Mouse (Mus musculus): ENCODE measurements around the gene Rubcn. TPM values are rescaled to one million over a fixed set of nuclear protein-coding genes. Genes with fewer than 3 reads are reported as not detected.
A peak's percentile ranks its signal among the peaks of the same experiment; 100 is the strongest.
"Not testable (repeated sequence)": the region's sequence is repeated elsewhere in the genome, so short reads cannot be mapped to it uniquely, and the experiment has no call there.

The Rubcn gene
- polyA plus RNA-seq, 1 experiment from 2014 or later, result 22.8 TPM

GRCm38 (mm10) chr16:32896126-32896525 is 18.6 kb upstream of the Rubcn start:
- Histone ChIP-seq H3K27me3 (no peaks in the 10 kb centered on the region), H3K9me3 (replicated peaks) (no peaks in the 10 kb centered on the region), H3K9ac (no peak overlapping the region), H3K36me3 (peaks cover 67% of the 10 kb centered on the region), H3K4me3 (replicated peaks) (no peak overlapping the region), H3K4me1 (no peaks in the 10 kb centered on the region), H3K27ac (replicated peaks) (no peak overlapping the region), H3K4me2 (replicated peaks) (no peak overlapping the region)
- ATAC-seq (ENCODE audit: insufficient number of reproducible peaks, low FRiP score, low TSS enrichment, low read depth), result no peak

GRCm38 (mm10) chr16:32889881-32890280 is 12.3 kb upstream of the Rubcn start:
- Histone ChIP-seq H3K4me1 (no peaks in the 10 kb centered on the region), H3K4me2 (replicated peaks) (no peak overlapping the region), H3K36me3 (peaks cover 50% of the 10 kb centered on the region), H3K4me3 (replicated peaks) (no peak overlapping the region), H3K27me3 (no peaks in the 10 kb centered on the region), H3K27ac (replicated peaks) (no peak overlapping the region), H3K9me3 (replicated peaks) (no peaks in the 10 kb centered on the region), H3K9ac (no peak overlapping the region)
- WGBS, result 50% methylated on average over 2 of the region's 2 CpGs
- ATAC-seq (ENCODE audit: insufficient number of reproducible peaks, low FRiP score, low TSS enrichment, low read depth), result no peak

DNA sequence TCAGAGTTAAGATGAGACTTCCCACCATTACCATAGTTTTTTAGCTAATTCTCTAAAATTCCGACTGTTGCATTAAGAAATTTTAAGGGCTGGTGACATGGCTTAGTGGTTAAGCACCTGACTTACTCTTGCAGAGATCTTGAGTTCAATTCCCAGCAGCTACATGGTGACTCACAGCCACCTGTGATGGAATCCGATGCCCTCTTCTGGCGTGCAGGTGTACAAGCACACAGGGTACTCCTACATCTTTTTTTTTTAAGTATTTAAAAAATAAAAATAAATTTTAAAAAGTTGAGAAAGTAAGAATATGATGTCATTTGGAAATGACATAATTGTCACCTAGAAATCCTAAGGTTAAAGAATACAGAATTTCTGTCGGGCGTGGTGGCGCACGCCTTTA is 10.4 kb upstream of the Rubcn start:
- Histone ChIP-seq H3K4me2 (replicated peaks) (no peak overlapping the region), H3K4me1 (no peaks in the 10 kb centered on the region), H3K27ac (replicated peaks) (no peak overlapping the region), H3K9me3 (replicated peaks) (no peaks in the 10 kb centered on the region), H3K36me3 (peaks cover 36% of the 10 kb centered on the region), H3K4me3 (replicated peaks) (no peak overlapping the region), H3K9ac (no peak overlapping the region), H3K27me3 (no peaks in the 10 kb centered on the region)
- 87% methylated on average over 7 of the region's 7 CpGs for WGBS
- no peak for ATAC-seq (ENCODE audit: insufficient number of reproducible peaks, low FRiP score, low TSS enrichment, low read depth)

DNA sequence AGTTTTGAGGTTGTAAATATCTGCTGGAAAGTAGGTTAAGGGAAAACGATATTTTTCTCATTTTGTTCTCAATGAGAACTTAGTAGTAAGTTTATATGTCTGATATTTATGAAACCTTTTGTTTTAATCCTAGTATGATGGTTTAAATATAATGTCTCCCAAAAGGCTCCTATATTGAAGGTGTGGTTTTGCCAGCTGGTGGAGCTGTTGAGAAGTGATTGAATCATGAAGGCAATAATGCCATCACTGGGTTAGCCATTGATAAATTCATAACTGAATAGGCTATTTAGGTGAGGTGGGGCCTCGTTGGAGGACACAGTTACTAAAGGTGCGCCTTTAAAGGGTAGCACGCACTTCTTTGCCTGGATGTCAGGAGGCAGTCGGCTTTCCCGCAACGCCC is 4.0 kb upstream of the Rubcn start:
- 80% methylated on average over 7 of the region's 7 CpGs for WGBS

DNA sequence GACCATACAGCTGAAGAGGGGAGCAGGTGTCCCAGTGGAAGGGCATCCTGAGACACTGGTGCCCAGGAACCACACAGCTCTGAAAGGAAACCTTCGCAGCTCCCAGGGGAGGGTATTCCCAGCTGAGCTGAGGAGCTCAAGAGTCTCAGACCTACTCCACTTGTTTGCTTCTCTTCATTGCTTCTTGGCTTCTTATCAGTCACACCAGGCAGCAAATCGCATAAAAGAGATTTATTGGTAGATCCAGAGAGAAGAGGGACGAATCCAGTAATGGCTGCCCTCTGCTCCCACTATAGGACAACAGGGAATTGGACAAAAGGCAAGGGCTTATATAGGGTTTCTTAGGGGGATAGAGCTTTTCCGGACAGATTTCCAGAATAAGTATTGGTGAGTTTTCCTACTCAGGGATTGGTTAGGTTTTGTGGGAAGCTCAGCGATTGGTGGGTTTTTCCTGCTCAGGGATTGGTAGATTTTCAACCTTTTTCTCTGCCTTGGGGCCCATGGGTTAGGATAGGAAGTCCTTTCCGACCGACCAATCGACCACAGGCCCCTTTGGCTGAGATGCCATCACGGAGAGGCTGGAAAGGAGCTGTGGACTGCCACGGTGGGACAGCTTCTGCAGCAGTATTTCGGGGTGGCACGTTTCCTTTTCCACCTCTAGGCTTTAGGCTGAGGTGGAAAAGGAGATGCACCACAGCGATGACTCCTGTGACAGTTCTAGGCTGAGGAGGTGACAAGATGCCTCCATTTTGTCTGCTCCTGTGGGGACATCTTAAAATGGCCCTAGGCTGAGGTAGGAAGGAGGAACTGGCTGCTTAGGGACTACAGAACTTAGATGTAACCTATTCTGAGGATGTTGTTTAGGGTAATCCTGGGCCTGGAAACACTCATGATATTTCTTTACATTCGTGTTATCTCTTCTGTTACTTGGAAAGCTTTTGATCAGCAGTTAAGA is 1.7 kb upstream of the Rubcn start:
- no peak overlapping the region for H3K27ac ChIP-seq (replicated peaks)
- no peak overlapping the region for H3K9ac ChIP-seq
- no peak for ATAC-seq (ENCODE audit: insufficient number of reproducible peaks, low FRiP score, low TSS enrichment, low read depth)
- H3K36me3 ChIP-seq, result no peaks in the 10 kb centered on the region
- 83% methylated on average over 14 of the region's 14 CpGs for WGBS
- H3K9me3 ChIP-seq (replicated peaks), result no peaks in the 10 kb centered on the region
- no peaks in the 10 kb centered on the region for H3K27me3 ChIP-seq
- H3K4me3 ChIP-seq (replicated peaks), result peak overlapping the region; percentile 78
- peak overlapping the region; percentile 74 for H3K4me2 ChIP-seq (replicated peaks)
- H3K4me1 ChIP-seq, result peaks cover 13% of the 10 kb centered on the region

More for the DNA sequence above, 4.0 kb upstream of the Rubcn start:
- H3K36me3 ChIP-seq, result 0 out of 2 replicates have a peak, but pooled peaks cover 9% of the 10 kb centered on the region
- no peak for ATAC-seq (ENCODE audit: insufficient number of reproducible peaks, low FRiP score, low TSS enrichment, low read depth)
- H3K4me3 ChIP-seq (replicated peaks), result no peak overlapping the region
- H3K4me1 ChIP-seq, result peaks cover 13% of the 10 kb centered on the region
- no peak overlapping the region for H3K9ac ChIP-seq
- no peaks in the 10 kb centered on the region for H3K27me3 ChIP-seq
- no peak overlapping the region for H3K4me2 ChIP-seq (replicated peaks)
- no peaks in the 10 kb centered on the region for H3K9me3 ChIP-seq (replicated peaks)
- H3K27ac ChIP-seq (replicated peaks), result no peak overlapping the region

DNA sequence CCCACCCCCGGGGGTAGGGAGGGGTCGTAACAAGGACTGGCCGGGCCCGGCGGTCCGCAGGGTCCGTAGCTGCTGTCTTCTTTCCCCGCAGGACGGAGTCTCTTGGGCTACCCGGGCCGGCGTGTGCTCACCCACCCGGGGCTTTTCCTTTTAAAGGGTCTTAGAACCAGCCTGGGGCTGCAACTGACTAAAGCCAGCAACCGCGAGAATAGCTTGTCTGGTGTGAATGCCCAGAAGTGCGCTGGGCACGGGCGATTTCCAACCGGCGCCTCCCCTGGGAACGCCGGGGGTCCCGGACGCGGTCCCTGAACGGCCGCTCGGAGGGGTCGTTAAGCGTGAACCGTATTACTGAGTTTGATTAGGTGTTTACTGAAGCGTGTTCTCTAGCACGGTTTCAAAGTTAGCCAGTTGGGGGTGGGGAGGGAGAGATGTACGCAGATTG is 612 bp upstream of the Rubcn start:
- Histone ChIP-seq H3K4me3 (replicated peaks) (peak overlapping the region; percentile 78), H3K9ac (peak overlapping the region; percentile 84), H3K9me3 (replicated peaks) (no peaks in the 10 kb centered on the region), H3K36me3 (no peaks in the 10 kb centered on the region), H3K4me2 (replicated peaks) (peak overlapping the region; percentile 74), H3K27me3 (no peaks in the 10 kb centered on the region), H3K27ac (replicated peaks) (peak overlapping the region; percentile 85), H3K4me1 (peaks cover 13% of the 10 kb centered on the region)
- ATAC-seq (ENCODE audit: insufficient number of reproducible peaks, low FRiP score, low TSS enrichment, low read depth), result peak; percentile 17; the same call in 1 of the 2 replicates
- under 1% methylated on average over 34 of the region's 34 CpGs for WGBS

- peaks cover 13% of the 10 kb centered on the region for H3K4me1 ChIP-seq
- H3K4me2 ChIP-seq (replicated peaks), result peak overlapping the region; percentile 74
- no peaks in the 10 kb centered on the region for H3K9me3 ChIP-seq (replicated peaks)
- H3K4me3 ChIP-seq (replicated peaks), result peak overlapping the region; percentile 78
- no peaks in the 10 kb centered on the region for H3K27me3 ChIP-seq
- H3K27ac ChIP-seq (replicated peaks), result no peak overlapping the region
- ATAC-seq (ENCODE audit: insufficient number of reproducible peaks, low FRiP score, low TSS enrichment, low read depth), result no peak
- no peaks in the 10 kb centered on the region for H3K36me3 ChIP-seq
- 17% methylated on average over 9 of the region's 9 CpGs for WGBS
- H3K9ac ChIP-seq, result no peak overlapping the region
Measured at GRCm38 (mm10) chr16:32876831-32877230, 735 bp downstream of the Rubcn start.

DNA sequence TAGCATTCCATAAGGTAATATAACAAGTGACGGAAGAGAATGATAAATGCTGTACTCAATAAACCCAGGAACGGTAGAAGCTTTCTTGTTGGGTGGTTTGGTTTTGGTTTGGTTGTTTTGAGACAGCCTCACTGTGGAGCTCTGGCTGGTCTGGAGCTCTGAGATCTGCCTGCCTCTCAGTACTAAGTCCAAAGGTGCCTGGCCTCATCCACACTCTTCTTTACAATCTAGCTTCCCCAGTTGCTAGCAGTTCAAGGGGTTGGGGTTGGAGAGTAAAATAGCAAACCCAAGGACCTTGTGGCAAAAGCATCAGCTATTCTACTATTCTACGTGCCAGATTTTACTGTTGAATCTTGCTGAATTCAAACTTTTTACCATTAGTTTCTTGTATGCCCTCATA is 1.7 kb downstream of the Rubcn start:
- WGBS, result 92% methylated on average over 3 of the region's 3 CpGs
- Histone ChIP-seq H3K9ac (no peak overlapping the region), H3K36me3 (no peaks in the 10 kb centered on the region), H3K4me1 (peaks cover 13% of the 10 kb centered on the region), H3K27ac (replicated peaks) (no peak overlapping the region), H3K27me3 (no peaks in the 10 kb centered on the region), H3K4me2 (replicated peaks) (no peak overlapping the region), H3K4me3 (replicated peaks) (no peak overlapping the region), H3K9me3 (replicated peaks) (no peaks in the 10 kb centered on the region)
- no peak for ATAC-seq (ENCODE audit: insufficient number of reproducible peaks, low FRiP score, low TSS enrichment, low read depth)

DNA sequence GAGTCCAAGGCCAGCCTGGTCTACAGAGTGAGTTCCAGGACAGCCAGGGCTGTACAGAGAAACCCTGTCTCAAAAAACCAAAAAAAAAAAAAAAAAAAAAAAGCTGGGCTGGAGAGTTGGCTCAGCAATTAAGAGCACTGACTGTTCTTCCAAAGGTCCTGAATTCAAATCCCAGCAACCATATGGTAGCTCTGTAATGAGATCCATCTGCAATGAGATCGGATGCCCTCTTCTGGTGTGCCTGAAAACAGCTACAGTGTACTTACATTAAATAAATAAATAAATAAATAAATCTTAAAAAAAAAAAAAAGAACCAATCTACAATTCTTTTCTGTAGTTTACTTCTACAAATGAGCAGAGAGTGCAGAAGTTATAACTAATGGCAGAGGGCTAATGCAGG is 2.3 kb downstream of the Rubcn start:
- not testable (repeated sequence) for H3K9ac ChIP-seq

GRCm38 (mm10) chr16:32873366-32873765 is 4.2 kb downstream of the Rubcn start:
- no peak overlapping the region for H3K27ac ChIP-seq (replicated peaks)
- H3K9ac ChIP-seq, result no peak overlapping the region
- no peaks in the 10 kb centered on the region for H3K36me3 ChIP-seq
- no peak for ATAC-seq (ENCODE audit: insufficient number of reproducible peaks, low FRiP score, low TSS enrichment, low read depth)
- H3K9me3 ChIP-seq (replicated peaks), result no peaks in the 10 kb centered on the region
- no peak overlapping the region for H3K4me3 ChIP-seq (replicated peaks)
- H3K4me2 ChIP-seq (replicated peaks), result no peak overlapping the region
- 0 out of 2 replicates have a peak, but pooled peaks cover under 1% of the 10 kb centered on the region for H3K4me1 ChIP-seq
- 56% methylated on average over 3 of the region's 3 CpGs for WGBS
- H3K27me3 ChIP-seq, result no peaks in the 10 kb centered on the region

More for the DNA sequence above, 2.3 kb downstream of the Rubcn start:
- not testable (repeated sequence) for H3K9me3 ChIP-seq (replicated peaks); H3K4me3 ChIP-seq (replicated peaks); H3K27me3 ChIP-seq; ATAC-seq (ENCODE audit: insufficient number of reproducible peaks, low FRiP score, low TSS enrichment, low read depth); H3K4me2 ChIP-seq (replicated peaks); H3K27ac ChIP-seq (replicated peaks); H3K36me3 ChIP-seq
- peaks cover 13% of the 10 kb centered on the region for H3K4me1 ChIP-seq
- WGBS, result 60% methylated on average over 1 of the region's 1 CpGs

DNA sequence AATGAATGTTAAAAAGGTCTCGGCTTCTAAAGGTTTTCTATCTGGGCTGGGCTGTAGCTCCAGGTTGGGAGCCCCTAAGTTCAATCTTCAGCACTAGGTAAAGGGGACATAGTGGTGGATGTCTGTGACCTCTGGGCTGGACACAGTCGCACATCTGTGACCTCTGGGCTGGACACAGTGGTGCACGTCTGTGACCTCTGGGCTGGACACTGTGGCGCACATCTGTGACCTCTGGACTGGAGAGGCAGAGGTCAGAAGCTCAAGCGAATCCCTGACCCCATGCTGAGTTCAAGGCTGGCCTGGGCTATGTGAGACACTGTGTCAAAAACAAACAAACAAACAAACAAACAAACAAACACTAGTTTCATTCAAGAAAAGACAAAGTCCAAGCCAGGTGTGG is 7.3 kb downstream of the Rubcn start:
- Histone ChIP-seq H3K27ac (replicated peaks) (no peak overlapping the region), H3K4me1 (peaks cover 10% of the 10 kb centered on the region; the same call in 1 of the 2 replicates), H3K27me3 (no peaks in the 10 kb centered on the region), H3K9ac (no peak overlapping the region), H3K4me2 (replicated peaks) (no peak overlapping the region), H3K9me3 (replicated peaks) (no peaks in the 10 kb centered on the region), H3K4me3 (replicated peaks) (no peak overlapping the region), H3K36me3 (no peaks in the 10 kb centered on the region)
- no peak for ATAC-seq (ENCODE audit: insufficient number of reproducible peaks, low FRiP score, low TSS enrichment, low read depth)
- 55% methylated on average over 5 of the region's 5 CpGs for WGBS

Measured in embryonic facial prominence, embryonic 15.5 days (tissue).